Mouse (Mus musculus): ENCODE data around the gene Usf2.

- TF ChIP-seq CTCF (IDR thresholded peaks at IDR 0.05; ENCODE audit: extremely low read depth, insufficient read depth, low read length): no peak
- no peak; the same call in 1 of the 2 replicates for TF ChIP-seq POLR2A (IDR thresholded peaks at IDR 0.05; ENCODE audit: extremely low read depth, insufficient read depth, low read length)
Measured at GRCm38 (mm10) chr7:30914732-30915131, 41.9 kb downstream of the Usf2 start, which contains the start of gene Mag.
